Mouse (Mus musculus) heart, adult 2 months (tissue): ENCODE results near the gene Slc6a9.

Experiments used
- CTCF ChIP-seq: fragments of 200-600 bp; IDR thresholded peaks from 2 replicates; pipeline ENCODE4 v1.8.1; 2022; ENCODE audit warnings: antibody characterized with exemption, mild to moderate bottlenecking, moderate library complexity
- POLR2A ChIP-seq: fragments of 200-500 bp; IDR thresholded peaks from 2 replicates; pipeline ENCODE4 v1.6.1; 2011; ENCODE audit warnings: mild to moderate bottlenecking, low read depth, low read length, control low read depth; ENCODE audit not compliant: insufficient read depth

- TF ChIP-seq CTCF (no peak), POLR2A (no peak)
Measured at GRCm38 (mm10) chr4:117839366-117839765, 5.1 kb downstream of the Slc6a9 start.
